Mouse (Mus musculus): ENCODE measurements around the gene Ifnlr1.

The Ifnlr1 gene

DNA sequence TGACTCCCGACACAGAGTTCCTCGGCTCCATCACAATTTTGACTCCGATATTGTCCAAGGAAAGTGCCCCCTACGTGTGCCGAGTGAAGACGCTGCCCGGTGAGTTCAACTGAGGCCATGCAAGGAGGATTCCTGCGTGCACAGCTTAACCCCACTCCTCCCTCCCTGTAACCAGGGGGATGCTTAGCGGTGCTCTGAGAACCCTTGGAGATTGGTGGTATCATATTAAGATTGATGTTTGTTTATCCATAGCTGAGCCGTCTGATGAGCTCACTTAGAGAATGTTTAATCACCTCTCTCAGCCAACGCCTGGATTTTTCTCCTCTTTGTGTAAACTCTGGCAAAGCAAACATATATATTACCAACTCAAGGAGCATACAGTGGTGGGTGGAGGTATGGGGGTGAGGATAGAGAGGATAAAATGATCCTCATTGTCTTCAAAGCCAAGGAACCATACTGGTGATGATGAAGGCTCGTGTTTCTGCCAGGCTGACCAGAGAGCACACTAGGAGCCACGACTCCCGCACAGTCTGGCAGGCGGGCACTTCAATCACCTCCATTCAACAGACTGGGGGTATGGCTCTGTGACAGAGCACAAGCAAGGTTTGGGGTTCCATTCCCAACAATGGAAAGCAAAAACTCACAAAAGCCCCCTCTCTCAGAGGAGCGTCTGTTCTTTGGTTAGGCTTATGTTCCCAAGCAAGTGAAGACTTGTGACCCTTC, 58.8 kb downstream of the Ifnlr1 start:
- DNase-seq (ENCODE audit: low spot score): no peak

DNA sequence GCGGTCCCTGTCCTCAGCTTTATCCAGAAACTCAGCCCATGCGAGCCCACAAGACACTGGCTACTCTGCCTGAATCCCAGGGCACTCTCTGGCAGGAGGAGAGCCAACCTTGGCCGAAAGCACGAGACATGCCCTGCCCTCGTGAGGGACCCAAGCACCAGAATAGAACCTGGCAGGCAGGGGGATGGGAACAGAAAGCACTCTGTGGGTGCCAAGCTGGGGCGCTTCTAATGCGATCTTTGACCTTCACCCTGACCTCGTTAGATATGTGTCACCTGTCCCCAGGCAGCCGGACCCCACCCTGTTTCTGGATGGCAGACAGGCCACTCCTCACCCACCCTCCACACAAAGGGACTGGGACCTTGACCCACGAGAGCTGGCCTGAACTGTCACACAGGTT, 59.5 kb downstream of the Ifnlr1 start:
- no peak for DNase-seq (ENCODE audit: low spot score)

DNA sequence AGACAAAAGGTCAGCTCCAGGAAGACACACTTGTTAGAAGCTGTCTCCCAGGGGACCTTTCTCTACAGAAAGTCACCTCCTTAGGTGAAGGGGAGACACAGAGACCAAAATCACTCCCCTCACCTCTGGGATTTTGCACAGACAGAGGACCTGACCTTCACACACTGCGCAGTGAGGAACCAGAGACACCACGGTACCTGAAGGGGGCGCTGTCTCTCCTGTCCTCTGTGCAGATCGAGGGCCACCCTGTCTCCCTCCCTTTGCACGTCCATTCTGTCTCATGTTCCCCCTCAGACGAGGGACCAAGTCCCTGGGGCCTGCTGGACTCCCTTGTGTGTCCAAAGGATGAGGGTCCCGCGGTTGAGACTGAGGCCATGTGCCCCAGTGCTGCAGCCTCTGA, 64.8 kb downstream of the Ifnlr1 start:
- no peak for DNase-seq (ENCODE audit: low spot score)

DNA sequence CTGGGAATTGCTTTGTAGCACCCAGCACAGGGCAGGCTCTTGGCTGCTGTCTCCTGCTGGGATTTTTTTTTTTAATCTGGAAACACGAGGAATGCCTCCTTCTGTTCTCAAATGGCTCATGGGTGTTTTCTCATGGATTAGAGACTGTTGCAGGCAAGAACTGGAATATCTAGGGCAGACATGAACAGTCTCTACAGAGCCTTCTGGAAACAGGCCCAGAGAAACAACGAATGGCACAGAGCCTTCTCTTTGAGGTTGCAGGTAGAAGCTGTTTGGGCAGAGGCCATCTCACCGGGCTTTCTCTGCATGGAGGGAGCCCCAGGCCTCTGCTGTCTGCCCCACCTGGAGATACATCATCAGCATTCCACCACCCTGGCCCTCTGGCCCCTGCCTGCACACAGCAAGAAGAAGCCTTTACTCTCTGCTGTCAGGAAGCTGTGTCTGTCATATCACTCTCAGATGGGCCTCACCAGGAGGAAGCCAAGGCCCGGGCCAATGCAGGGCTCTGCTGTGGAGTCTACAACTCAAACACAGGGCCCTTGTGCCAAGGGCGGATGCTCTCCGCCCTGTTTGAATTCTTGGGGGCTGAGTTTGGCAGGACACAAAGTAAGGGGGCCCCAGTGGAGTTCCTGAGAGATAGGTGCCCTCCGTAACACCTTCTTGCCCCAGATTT, 66.2 kb downstream of the Ifnlr1 start:
- DNase-seq (ENCODE audit: low spot score): no peak

DNA sequence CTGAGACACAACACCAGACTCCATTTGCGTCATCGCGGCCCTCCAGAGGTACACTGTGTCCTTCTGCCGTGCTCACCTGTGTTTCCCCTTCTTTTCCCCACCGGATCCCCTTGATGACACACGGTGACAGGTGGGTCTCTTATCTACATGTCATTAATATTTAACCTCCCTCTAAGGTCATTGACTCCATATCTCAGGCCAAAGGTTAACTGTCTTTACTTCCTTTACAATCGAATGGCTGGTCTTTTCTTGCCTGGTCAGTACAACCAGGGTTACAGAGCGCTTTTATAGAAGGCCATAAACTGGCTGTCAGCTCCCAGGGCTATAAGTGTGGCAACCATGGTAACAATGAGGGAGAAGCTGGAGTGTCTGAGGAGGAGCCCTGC, 66.7 kb downstream of the Ifnlr1 start:
- DNase-seq (ENCODE audit: low spot score): peak; percentile 80

All from yolk sac, embryonic 10.5 days (tissue).